Mouse (Mus musculus) heart, embryonic 10.5 days (tissue): Measurements from ENCODE around the gene Gldc. TPM values are rescaled to one million over a fixed set of nuclear protein-coding genes. Genes with fewer than 3 reads are reported as not detected.
"Not testable (repeated sequence)": the region's sequence is repeated elsewhere in the genome, so short reads cannot be mapped to it uniquely, and the experiment has no call there.

ENCODE experiments used
- DNase-seq: peaks from one replicate; pipeline ENCODE4 v3.0.0-alpha.2; 2017; ENCODE audit warnings: low spot score
- H3K27ac ChIP-seq: fragments of 300-500 bp; sonication (generic); 2 replicates; pipeline ENCODE4 v1.5.1; 2016; ENCODE audit warnings: mild to moderate bottlenecking
- H3K27me3 ChIP-seq: fragments of 300-500 bp; sonication (generic); 2 replicates; pipeline ENCODE4 v1.6.1; 2016; ENCODE audit warnings: mild to moderate bottlenecking; ENCODE audit not compliant: poor library complexity, insufficient read depth, severe bottlenecking
- H3K36me3 ChIP-seq: fragments of 300-500 bp; sonication (generic); 2 replicates; pipeline ENCODE4 v1.6.1; 2016; ENCODE audit warnings: mild to moderate bottlenecking, moderate library complexity
- H3K4me1 ChIP-seq: fragments of 300-500 bp; sonication (generic); 2 replicates; pipeline ENCODE4 v1.6.1; 2016; ENCODE audit warnings: mild to moderate bottlenecking
- H3K4me3 ChIP-seq: fragments of 300-500 bp; sonication (generic); 2 replicates; pipeline ENCODE4 v1.5.1; 2016; ENCODE audit warnings: mild to moderate bottlenecking, moderate library complexity
- H3K9me3 ChIP-seq: fragments of 300-500 bp; sonication (generic); 2 replicates; pipeline ENCODE4 v1.6.1; 2016; ENCODE audit warnings: mild to moderate bottlenecking, moderate library complexity
- WGBS: fragments of 180-500 bp; shearing (Covaris S2); methylation state at CpG from one replicate; pipeline ENCODE4 v1.1.7; 2016; 5-methylcytosine and 5-hydroxymethylcytosine counted together
- polyA plus RNA-seq: library from polyadenylated mRNA; unstranded; fragments of >200 nt; fragmentation: Nextera tagmentation; extraction: Ambion mirVana; gene quantifications from 2 replicates; pipeline ENCODE4 v1.2.1, GENCODE M21; 2016

Gldc gene
- polyA plus RNA-seq, result 9.4 and 12.7 TPM in 2 replicates

GRCm38 (mm10) chr19:30174919-30175571 lies at the start of gene Gldc:
Gldc (minus strand) TSS chr19:30175429.
- DNase-seq, result peak; percentile 89
- Histone ChIP-seq H3K27ac (peak within 1 kb of the TSS; percentile 79), H3K9me3 (no peaks in the 10 kb centered on the region), H3K4me1 (0 out of 2 replicates have a peak, but pooled peaks cover 6% of the 10 kb centered on the region), H3K36me3 (no peaks in the 10 kb centered on the region), H3K4me3 (peak within 1 kb of the TSS; percentile 74), H3K27me3 (peaks cover 30% of the 10 kb centered on the region)
- under 1% methylated on average over 53 of the region's 53 CpGs for WGBS

GRCm38 (mm10) chr19:30222593-30222992 lies 47.4 kb upstream of the Gldc start:
- H3K27me3 ChIP-seq, H3K4me3 ChIP-seq, DNase-seq, H3K36me3 ChIP-seq, H3K27ac ChIP-seq, H3K4me1 ChIP-seq, H3K9me3 ChIP-seq: not testable (repeated sequence)
- 59% methylated on average over 8 of the region's 8 CpGs for WGBS

DNA sequence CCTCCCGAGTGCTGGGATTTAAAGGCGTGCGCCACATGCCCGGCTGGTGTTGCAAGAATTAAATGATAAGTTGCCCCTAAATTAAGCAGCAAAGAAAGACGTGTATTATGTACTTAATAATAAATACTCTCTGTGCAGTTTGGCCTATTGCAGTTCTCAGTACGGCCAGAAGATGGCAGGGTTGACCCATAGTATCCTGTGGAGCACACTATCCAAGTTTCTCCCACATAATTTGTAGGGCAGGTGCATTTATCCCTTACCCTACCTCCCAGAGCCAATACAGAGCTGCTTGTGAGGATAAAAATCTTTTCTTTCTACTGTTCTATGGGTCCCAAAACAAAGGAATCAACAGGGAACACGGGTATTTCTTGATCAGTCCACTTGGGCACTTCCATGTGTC lies 42.1 kb upstream of the Gldc start:
- H3K4me3 ChIP-seq, result no peak overlapping the region
- H3K4me1 ChIP-seq, result peaks cover 4% of the 10 kb centered on the region; the same call in 1 of the 2 replicates
- peak; percentile 72 for DNase-seq
- H3K27me3 ChIP-seq, result no peaks in the 10 kb centered on the region
- no peak overlapping the region for H3K27ac ChIP-seq
- H3K36me3 ChIP-seq, result no peaks in the 10 kb centered on the region
- no peaks in the 10 kb centered on the region for H3K9me3 ChIP-seq
- WGBS, result 17% methylated on average over 7 of the region's 7 CpGs

DNA sequence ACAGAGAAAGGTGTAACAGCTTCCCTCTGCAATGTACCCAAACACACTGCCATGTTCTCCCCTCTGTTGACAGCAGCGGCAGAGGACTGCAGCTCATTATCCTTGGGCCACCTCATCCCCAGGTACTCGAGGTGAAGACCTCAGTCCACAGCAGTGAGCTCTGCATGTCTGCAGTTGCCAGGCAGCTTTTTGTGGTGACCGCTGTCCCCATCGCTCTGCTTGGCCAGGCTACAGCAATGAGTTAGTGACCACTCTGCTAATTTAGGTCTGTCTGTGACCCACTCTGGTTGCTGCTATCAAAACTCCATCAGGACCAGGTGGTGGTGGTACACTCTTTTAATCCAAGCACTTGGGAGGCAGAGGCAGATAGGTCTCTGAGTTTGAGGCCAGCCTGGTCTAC lies 41.0 kb upstream of the Gldc start:
- H3K4me1 ChIP-seq, result peaks cover 4% of the 10 kb centered on the region; the same call in 1 of the 2 replicates
- H3K36me3 ChIP-seq, result no peaks in the 10 kb centered on the region
- H3K27ac ChIP-seq, result no peak overlapping the region
- H3K9me3 ChIP-seq, result no peaks in the 10 kb centered on the region
- WGBS, result 68% methylated on average over 4 of the region's 4 CpGs
- DNase-seq, result peak; percentile 65
- H3K27me3 ChIP-seq, result no peaks in the 10 kb centered on the region
- no peak overlapping the region for H3K4me3 ChIP-seq

GRCm38 (mm10) chr19:30215736-30216135 lies 40.5 kb upstream of the Gldc start:
- H3K27me3 ChIP-seq, H3K27ac ChIP-seq, H3K36me3 ChIP-seq, H3K4me3 ChIP-seq, H3K4me1 ChIP-seq, H3K9me3 ChIP-seq: not testable (repeated sequence)
- peak; percentile 70 for DNase-seq
- whole genome bisulfite sequencing, result 56% methylated on average over 2 of the region's 2 CpGs

- 22% methylated on average over 2 of the region's 2 CpGs for WGBS
These were observed 38.8 kb upstream of the Gldc start for GRCm38 (mm10) chr19:30214026-30214425.

GRCm38 (mm10) chr19:30209006-30209405 lies 33.8 kb upstream of the Gldc start:
- 80% methylated on average over 8 of the region's 8 CpGs for WGBS
- H3K9me3 ChIP-seq, H3K4me3 ChIP-seq, H3K27ac ChIP-seq, H3K36me3 ChIP-seq, DNase-seq, H3K27me3 ChIP-seq, H3K4me1 ChIP-seq: not testable (repeated sequence)

More at GRCm38 (mm10) chr19:30214026-30214425, 38.8 kb upstream of the Gldc start:
- Histone ChIP-seq H3K9me3 (no peaks in the 10 kb centered on the region), H3K36me3 (no peaks in the 10 kb centered on the region), H3K4me3 (no peak overlapping the region), H3K4me1 (peaks cover 4% of the 10 kb centered on the region; the same call in 1 of the 2 replicates), H3K27me3 (no peaks in the 10 kb centered on the region), H3K27ac (no peak overlapping the region)
- peak; percentile 39 for DNase-seq

DNA sequence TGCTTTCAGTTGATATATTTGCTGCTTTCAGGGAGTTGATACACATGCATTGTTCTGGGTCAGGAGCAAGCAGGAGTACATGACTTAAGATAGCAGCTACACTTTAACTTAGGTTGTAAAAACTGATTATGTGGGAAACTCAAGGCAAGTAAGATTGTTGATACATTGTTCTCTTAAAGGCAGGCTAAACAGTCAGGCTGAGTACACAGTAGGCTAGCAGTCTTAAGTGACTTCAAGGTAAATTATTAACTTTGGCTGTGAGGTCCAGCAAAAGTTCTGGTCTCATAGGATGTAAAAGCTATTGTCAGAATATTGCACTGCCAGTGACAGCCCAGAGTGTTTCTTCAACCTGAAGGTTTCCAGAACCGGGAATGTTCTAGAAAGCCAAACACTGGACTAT lies 31.8 kb upstream of the Gldc start:
- Histone ChIP-seq H3K27me3 (no peaks in the 10 kb centered on the region), H3K36me3 (no peaks in the 10 kb centered on the region), H3K4me3 (no peak overlapping the region), H3K27ac (no peak overlapping the region), H3K9me3 (no peaks in the 10 kb centered on the region), H3K4me1 (peaks cover 5% of the 10 kb centered on the region)
- no peak for DNase-seq
- WGBS, result 86% methylated on average over 1 of the region's 1 CpGs

DNA sequence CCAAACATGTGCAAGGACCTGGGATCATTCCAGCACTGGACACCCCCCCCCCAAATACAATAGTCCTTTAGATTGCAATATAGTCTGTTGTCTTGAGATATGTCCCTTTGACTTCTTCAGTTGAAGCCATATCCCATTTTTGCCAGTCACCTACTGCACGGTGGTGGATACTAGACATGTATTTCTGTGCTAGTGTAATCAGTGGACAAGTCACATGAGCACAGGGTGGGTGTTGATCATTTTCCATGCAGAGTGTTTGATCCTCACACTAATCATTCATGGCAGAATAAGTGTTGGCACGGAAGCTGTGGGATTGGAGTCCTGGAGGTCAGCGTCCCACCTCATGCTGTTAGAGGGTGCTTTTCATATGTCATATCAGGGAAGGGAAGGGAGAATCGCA lies 30.6 kb upstream of the Gldc start:
- no peaks in the 10 kb centered on the region for H3K9me3 ChIP-seq
- WGBS, result 81% methylated on average over 4 of the region's 4 CpGs

DNA sequence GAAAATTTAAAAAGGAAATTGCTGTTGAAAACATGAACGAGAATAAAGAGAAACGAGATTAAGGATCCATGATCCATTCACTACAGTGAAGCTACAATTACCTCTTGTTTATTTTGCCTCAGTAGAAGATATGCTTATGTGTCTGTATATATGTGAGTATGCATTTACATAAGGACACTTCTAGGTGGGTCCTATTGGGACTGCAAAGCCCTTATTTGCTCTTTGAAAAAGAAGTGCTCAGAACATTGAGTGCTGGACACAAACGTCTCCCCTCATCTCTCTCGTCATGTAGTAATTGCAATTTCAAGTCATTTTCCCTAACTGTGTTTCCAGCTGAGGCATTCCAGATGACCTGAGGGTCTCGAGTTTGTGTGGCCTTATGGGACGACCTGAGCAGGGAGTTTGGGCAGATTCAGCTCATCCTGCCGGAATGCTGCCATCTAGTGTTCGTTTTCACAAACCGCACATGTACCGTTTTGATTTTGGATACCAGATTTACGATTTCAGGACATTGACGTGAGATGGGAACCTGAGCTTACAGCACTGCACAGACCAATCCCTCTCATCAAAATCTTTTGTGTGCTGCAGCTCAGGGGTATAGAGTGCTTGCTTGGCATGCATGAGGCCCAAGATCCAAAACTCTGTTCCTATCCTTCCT lies 30.1 kb upstream of the Gldc start:
- peaks cover 14% of the 10 kb centered on the region for H3K4me1 ChIP-seq
- no peak overlapping the region for H3K4me3 ChIP-seq
- WGBS, result 19% methylated on average over 12 of the region's 12 CpGs
- no peak for DNase-seq
- H3K27ac ChIP-seq, result no peak overlapping the region
- no peaks in the 10 kb centered on the region for H3K36me3 ChIP-seq
- no peaks in the 10 kb centered on the region for H3K9me3 ChIP-seq
- no peaks in the 10 kb centered on the region for H3K27me3 ChIP-seq

More for the DNA sequence above, 30.6 kb upstream of the Gldc start:
- no peak for DNase-seq
- H3K27ac ChIP-seq, result no peak overlapping the region
- no peaks in the 10 kb centered on the region for H3K36me3 ChIP-seq
- H3K27me3 ChIP-seq, result no peaks in the 10 kb centered on the region
- peaks cover 8% of the 10 kb centered on the region for H3K4me1 ChIP-seq
- H3K4me3 ChIP-seq, result no peak overlapping the region

- no peak overlapping the region for H3K4me3 ChIP-seq
- WGBS, result 39% methylated on average over 7 of the region's 7 CpGs
- no peaks in the 10 kb centered on the region for H3K36me3 ChIP-seq
- DNase-seq, result no peak
- peak overlapping the region; percentile 38; the same call in 1 of the 2 replicates for H3K27ac ChIP-seq
- no peaks in the 10 kb centered on the region for H3K9me3 ChIP-seq
- no peaks in the 10 kb centered on the region for H3K27me3 ChIP-seq
- H3K4me1 ChIP-seq, result peaks cover 14% of the 10 kb centered on the region
These were observed 26.9 kb upstream of the Gldc start for GRCm38 (mm10) chr19:30202177-30202576.

DNA sequence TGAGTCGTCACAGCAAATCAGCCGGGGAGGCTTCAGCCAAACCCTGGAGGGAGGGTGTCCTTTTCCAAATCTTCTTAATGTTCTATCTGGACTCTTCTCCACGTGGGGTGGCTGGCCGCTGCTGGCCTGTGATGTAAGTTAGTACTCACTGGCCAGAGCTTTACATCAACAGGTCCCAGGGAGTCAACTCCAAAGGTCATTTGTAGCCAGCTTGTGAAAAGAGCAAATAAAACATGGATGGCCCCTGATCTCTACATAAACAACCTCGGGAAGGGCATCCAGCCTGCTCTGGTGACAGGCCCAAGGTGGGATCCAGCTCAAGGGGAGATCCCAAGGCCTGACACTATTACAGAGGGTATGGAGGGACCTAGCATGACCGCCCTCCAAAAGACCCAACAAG lies 19.8 kb upstream of the Gldc start:
- DNase-seq, result no peak
- Histone ChIP-seq H3K36me3 (no peaks in the 10 kb centered on the region), H3K27ac (no peak overlapping the region), H3K4me1 (no peaks in the 10 kb centered on the region), H3K4me3 (no peak overlapping the region), H3K9me3 (no peaks in the 10 kb centered on the region), H3K27me3 (no peaks in the 10 kb centered on the region)
- WGBS, result 83% methylated on average over 6 of the region's 6 CpGs

DNA sequence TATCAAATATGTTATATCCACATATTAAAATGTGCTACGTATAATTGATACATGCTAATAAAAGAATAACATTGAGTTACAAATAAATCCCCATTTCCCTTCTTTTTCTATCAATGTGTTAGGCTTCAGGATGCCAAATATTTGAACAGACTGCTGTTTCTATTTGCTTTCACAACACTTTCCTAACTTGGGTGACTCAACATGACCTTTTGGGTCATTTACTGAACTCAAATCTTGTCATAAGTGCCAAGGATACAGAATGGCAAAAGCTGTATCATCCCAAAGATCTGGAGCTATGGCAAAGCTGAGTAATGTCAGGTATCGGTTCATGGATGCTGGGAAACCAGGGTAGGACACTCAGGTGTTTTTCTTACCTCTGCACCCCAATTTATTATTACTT lies 12.0 kb upstream of the Gldc start:
- H3K36me3 ChIP-seq, result no peaks in the 10 kb centered on the region
- no peak overlapping the region for H3K4me3 ChIP-seq
- H3K4me1 ChIP-seq, result no peaks in the 10 kb centered on the region
- 87% methylated on average over 2 of the region's 2 CpGs for WGBS
- no peaks in the 10 kb centered on the region for H3K9me3 ChIP-seq
- no peaks in the 10 kb centered on the region for H3K27me3 ChIP-seq
- H3K27ac ChIP-seq, result no peak overlapping the region
- DNase-seq, result no peak
